Mouse (Mus musculus): ENCODE data around the gene Gm9964.
A peak's percentile ranks its signal among the peaks of the same experiment; 100 is the strongest.
"Not testable (repeated sequence)": the region's sequence is repeated elsewhere in the genome, so short reads cannot be mapped to it uniquely, and the experiment has no call there.

The Gm9964 gene

GRCm38 (mm10) chr11:79296856-79297491 is at the start of gene Gm9964:
Gene Gm9964 (minus strand): TSS chr11:79296906.
- no peak for DNase-seq (ENCODE audit: low spot score)

DNA sequence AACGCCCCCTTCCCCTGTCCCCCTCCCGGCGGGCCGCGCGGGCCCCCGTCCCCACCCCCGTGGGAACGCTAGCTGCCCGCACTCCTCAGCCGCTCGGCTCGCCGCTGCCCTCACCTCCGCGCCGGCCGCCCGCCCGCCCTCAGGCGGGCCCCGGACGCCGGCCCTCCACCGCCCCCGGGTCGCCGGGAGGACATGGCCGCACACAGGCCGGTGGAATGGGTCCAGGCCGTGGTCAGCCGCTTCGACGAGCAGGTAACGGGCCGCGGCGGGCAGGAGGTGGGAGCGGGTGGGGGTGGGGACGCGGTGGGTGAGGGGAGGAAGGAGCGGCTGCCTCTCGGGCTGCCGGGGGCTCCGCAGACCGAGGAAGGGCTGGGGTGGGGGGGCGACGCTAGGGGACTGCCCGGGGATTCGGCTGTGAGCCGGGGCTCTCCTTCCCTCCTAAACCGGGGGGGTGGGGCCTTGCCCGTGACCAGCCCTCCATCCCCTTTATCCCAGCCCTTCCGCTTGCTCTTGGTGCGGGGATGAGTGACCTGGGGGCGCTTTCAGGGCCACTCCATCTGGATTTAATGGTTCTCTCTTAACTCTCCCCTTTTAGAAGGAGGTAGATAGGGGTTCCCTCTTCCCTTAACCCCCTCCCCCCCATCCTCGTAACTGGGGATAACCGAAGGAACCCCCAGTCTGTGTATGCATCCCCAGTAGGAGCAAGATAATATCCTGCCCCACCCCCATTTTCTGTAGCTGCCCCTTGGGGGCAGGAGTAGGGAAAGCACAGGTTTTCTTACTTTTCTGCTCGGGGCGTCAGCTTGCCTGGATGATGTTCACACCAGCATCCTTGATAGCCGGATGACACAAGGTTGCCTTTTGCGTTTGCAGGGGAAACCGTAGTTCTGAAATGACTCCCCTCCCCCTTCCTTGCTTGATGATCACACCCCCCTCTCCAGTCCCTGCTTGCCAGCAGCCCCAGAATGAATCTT is 43.4 kb upstream of the Gm9964 start:
- peak; percentile 33 for DNase-seq (ENCODE audit: low spot score)

- peak; percentile 97 for DNase-seq (ENCODE audit: low spot score)
Measured at GRCm38 (mm10) chr11:79339234-79339807, 42.6 kb upstream of the Gm9964 start, which contains the start of gene Nf1. Gene Nf1 (plus strand): TSS chr11:79339693.

GRCm38 (mm10) chr11:79338621-79339020 is 41.9 kb upstream of the Gm9964 start:
- DNase-seq (ENCODE audit: low spot score): no peak

DNA sequence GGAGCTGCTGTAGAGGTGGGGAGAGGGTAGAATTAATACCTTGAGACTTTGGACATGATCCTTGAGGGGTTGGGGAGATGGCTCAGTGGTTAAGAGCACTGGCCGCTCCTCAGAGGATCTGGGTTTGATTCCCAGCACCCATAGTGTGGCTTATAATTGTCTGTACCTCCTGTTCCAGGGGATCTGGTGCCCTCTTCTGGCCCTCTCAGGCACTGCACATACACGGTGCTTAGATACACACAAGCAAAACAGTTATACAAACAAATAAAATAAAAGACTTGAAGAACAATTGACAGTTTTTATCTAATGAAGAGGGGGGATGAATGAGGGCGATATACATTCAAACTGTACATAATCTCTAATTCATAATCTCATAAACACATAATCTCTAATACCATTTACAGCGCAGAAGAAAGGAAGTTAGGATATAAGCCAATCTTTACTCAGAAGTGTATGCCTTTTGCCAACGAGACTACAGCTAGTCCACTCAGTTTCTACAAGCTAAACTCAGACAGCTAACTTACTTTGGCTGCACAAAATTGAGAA is 40.1 kb upstream of the Gm9964 start:
- no peak for DNase-seq (ENCODE audit: low spot score)

DNA sequence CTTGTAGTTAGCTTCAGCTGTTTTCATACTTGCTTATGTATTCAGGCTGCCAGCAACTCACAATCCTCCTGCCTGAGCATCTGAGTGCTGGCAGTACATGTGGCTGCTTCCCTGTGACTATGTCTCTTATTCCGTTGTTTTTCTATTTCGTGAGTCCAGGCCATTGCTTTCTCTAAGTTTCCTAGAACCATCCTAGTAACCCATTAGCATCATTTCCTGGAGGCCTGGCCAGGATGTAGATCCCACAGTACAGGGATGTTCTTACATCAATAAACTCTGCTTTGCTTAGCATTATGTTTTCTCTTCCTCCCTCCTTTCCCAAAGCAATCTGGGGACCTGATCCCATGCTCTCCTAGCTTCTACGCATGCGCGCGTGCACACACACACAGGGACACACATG is 38.4 kb upstream of the Gm9964 start:
- no peak for DNase-seq (ENCODE audit: low spot score)

DNA sequence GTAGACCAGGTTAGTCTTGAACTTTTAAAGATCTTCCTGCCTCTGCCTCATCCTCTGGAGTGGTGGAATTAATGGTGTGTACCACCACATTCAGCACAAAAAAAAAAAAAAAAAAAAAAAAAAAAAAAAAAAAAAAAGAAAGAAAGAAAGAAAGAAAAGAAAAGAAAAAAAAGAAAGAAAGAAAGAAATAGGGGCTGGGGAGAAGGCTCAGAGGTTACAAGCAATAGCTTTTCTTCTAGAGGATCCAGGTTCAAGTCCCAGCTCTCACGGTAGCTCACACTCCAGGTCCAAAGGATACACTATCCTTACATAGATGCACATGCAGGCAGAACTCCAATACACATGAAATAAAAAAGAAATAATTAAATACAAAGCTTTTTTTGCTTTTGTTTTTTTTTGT is 32.9 kb upstream of the Gm9964 start:
- DNase-seq (ENCODE audit: low spot score): no peak

DNA sequence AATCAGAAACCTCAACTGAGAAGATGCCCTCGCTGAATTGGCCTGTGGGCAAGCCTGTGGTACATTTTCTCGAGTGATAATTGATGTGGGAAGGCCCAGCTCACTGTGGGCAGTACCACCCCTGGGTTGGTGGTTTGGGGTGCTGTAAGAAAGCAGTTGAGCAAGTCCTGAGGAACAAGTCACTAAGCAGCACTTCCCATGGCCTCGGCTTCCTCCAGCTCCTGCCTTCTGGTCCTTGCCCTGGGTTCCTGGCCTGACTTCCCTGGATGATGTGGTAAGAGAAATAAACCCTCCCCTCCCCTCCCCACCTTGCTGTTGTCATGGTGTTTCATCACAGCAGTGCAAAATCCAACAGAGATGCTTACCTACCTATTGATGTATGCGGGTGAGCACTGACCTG is 31.4 kb upstream of the Gm9964 start:
- DNase-seq (ENCODE audit: low spot score): no peak

DNA sequence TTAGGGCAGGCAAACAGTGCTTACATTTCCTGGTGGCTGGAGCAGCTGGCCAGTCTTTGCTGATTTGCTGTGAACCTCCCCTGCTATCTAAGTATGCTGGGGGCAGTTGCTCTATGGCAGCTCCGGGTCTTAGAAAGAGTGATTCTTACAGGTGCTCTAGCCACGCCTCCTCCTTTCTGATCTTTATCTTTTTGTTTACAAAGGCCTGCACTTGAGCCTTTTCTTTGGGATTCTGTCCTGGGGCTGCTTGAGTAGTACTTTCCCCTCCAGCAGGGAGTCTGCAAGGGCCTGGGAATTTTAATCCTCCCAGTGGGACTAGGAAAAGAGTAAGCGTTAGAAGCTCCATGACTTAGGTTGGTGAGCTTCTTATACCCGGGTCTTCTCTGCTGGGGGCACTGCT is 30.4 kb upstream of the Gm9964 start:
- DNase-seq (ENCODE audit: low spot score): no peak

DNA sequence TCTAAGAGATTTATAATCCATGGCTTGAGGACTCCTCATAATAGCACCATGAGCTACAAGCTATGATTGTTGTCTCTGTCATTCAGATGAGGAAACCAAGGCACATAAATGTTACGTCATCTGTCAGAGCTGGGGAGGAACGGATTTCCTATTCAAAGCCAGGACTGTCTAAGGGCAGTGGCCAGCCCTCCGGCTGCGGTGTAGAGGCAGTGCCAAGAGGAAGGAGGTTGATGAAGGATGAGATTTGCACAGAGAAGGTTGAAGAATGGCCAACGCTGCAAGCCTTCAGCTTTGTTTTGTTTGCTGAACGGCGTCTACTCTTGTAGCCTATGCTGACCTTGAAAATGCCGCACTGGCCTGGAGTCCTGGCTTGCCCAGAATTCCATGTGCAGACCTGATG is 29.0 kb upstream of the Gm9964 start:
- no peak for DNase-seq (ENCODE audit: low spot score)

- DNase-seq (ENCODE audit: low spot score): no peak
Measured at GRCm38 (mm10) chr11:79323985-79324685, 27.4 kb upstream of the Gm9964 start.

DNA sequence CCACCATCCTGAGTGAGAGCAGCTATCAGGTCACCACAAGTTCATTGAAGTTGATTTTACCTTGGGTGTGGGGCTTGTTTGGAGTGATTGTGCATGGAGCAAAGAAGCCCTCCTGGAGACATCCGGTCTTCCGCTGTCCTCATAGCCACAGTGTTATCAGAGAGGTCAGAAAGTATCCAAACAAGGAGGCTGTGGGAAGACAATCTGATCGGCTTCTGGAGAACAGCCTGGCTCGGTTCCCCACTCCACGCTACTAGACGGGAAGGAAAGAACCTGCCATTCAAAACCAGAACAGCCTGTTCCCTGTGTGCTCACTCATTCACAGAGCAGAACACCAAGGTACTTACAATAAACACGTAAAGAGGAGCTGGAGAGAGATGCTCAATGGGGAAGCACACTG is 23.1 kb upstream of the Gm9964 start:
- DNase-seq (ENCODE audit: low spot score): peak; percentile 40

DNA sequence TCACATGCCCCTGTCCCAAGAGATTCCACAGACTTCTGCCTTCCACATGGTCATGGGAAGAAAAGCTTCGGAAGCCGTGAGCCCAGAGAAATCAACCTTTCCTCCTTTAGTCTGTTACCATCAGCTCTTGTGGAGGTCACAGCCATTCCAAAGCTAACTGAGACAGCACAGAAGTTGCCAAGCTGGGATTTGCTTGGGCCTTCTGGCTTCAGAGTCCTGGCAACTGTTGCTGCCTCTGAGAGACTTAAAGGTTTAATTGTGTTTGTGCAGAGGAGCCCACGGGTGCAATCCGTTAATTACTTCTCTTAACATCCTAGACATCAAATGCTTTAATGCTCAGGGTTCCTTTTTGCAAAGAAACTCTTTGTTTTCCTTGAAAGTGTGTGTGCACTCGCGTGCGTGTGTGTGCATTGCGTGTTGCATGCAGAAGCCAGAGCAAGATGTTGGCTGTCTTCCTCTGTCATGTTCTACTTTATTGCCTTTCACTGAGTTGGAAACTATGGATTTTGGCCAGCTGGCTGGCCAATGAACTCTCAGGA is 20.2 kb upstream of the Gm9964 start:
- DNase-seq (ENCODE audit: low spot score): no peak

- DNase-seq (ENCODE audit: low spot score): no peak
Measured at GRCm38 (mm10) chr11:79310467-79310866, 13.8 kb upstream of the Gm9964 start.

DNA sequence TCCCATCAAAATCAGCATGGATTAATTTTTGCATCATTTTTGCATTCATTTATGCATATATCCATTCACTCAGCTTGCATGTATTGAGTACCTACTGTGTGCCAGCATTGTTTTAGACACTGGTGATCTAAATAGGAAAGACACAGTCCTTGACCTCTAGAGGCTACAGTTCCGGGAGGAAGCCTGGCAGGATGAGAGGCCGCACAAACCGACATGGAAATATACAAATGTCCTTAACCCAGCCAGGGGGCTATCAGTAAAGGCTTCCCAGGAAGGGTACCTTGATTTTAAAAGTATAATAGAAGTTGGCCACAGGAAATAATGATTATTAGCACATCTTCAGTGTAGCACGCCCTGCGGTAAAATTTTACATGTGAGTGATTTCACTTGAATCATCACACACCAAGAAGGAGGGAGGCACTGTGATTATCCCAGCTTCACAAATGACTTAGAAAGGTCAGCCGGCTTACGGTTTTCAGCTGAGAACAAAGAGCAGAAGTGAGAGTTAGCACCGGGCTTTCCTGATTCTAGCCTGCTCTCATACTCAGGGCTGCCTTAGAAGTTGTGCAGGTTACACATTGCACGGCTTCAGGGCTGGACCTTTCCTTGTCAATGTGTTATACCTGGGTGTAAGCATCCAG is 11.0 kb upstream of the Gm9964 start:
- DNase-seq (ENCODE audit: low spot score): no peak

- no peak for DNase-seq (ENCODE audit: low spot score)
Measured at GRCm38 (mm10) chr11:79306996-79307395, 10.3 kb upstream of the Gm9964 start.

DNA sequence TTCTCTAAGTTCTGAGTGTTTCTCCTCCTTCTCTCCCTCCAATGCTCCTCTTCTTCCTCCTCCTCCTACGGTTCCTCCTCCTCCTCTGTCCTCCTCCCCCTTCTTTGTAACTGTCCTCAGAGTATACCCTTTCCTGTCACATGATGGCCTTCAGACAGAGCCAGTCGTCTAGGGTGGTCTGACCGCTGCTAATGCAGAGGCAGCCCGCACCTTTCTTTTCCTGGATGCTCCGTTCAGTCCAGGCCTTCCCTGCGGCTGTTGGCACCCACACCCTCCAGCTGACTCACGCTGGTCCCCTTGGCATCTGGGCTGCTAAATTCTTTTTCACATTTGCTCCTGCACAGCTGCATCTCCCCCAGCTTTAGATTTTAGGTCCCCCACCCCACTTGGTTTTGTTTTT is 9.8 kb upstream of the Gm9964 start:
- DNase-seq (ENCODE audit: low spot score): no peak

GRCm38 (mm10) chr11:79305697-79306340 is 9.1 kb upstream of the Gm9964 start:
- no peak for DNase-seq (ENCODE audit: low spot score)

DNA sequence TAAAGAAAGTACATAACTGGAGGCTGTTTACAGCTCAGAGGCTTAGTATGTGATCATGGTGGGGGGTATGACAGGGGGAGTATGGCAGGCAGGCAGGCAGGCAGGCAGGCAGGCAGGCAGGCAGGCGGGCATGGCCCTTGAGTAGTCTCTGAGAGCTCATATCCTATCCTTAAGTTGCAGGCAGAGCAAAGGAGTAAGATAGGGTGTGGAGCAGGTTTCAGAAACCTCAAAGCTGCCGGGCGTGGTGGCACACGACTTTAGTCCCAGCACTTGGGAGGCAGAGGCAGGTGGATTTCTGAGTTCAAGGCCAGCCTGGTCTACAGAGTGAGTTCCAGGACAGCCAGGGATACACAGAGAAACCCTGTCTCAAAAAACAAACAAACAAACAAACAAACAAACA is 7.5 kb upstream of the Gm9964 start:
- DNase-seq (ENCODE audit: low spot score): not testable (repeated sequence)

DNA sequence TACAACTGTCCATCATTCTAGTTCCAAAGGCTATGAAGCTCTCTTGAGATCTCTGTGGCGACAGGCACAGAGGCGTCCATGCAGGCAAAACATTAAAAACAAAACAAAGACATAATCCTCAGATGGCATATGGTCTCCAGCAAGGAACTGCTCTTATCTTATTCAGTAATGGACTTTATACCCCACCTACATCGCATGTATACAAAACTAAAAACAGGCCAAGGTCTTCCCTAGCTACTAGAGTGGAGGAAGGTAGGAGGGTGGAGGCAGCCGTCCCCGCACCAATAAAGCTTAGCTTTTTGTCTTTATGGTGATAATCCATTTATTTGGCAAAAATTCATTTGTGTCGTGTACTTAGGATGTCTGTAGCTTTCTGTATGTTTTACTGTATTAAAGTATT is 6.4 kb upstream of the Gm9964 start:
- DNase-seq (ENCODE audit: low spot score): no peak
